Mouse (Mus musculus) embryonic facial prominence, embryonic 11.5 days (tissue): Measurements from ENCODE around the gene Abcf1. TPM values are rescaled to one million over a fixed set of nuclear protein-coding genes. Genes with fewer than 3 reads are reported as not detected.
A peak's percentile ranks its signal among the peaks of the same experiment; 100 is the strongest.

Experiments
- ATAC-seq: fragments of 200-750 bp; cut with Nextera tagmentation; replicated peaks from 2 replicates; pipeline ENCODE4 v1.8.0; 2017; ENCODE audit warnings: low read depth; ENCODE audit not compliant: insufficient number of reproducible peaks, low FRiP score, low TSS enrichment
- DNase-seq: peaks from one replicate; pipeline ENCODE4 v3.0.0-alpha.2; 2015; ENCODE audit warnings: low spot score
- H3K27ac ChIP-seq: fragments of 300-500 bp; sonication (generic); replicated peaks from 2 replicates; pipeline ENCODE4 v1.5.1; 2014; ENCODE audit warnings: mild to moderate bottlenecking, low read depth, low read length, control low read depth
- H3K27me3 ChIP-seq: fragments of 300-500 bp; sonication (generic); 2 replicates; pipeline ENCODE4 v1.6.1; 2014; ENCODE audit warnings: mild to moderate bottlenecking, low read length, moderate library complexity, mixed read lengths; ENCODE audit not compliant: control insufficient read depth, insufficient read depth
- H3K36me3 ChIP-seq: fragments of 300-500 bp; sonication (generic); replicated peaks from 2 replicates; pipeline ENCODE4 v1.6.1; 2014; ENCODE audit warnings: low read depth, mild to moderate bottlenecking, low read length, moderate library complexity, mixed read lengths; ENCODE audit not compliant: control insufficient read depth, insufficient read depth
- H3K4me1 ChIP-seq: fragments of 300-500 bp; sonication (generic); 2 replicates; pipeline ENCODE4 v1.6.1; 2014; ENCODE audit warnings: low read length, mixed read lengths; ENCODE audit not compliant: control insufficient read depth, insufficient read depth
- H3K4me2 ChIP-seq: fragments of 300-500 bp; sonication (generic); 2 replicates; pipeline ENCODE4 v1.6.1; 2014; ENCODE audit warnings: low read depth, mild to moderate bottlenecking, control low read depth, low read length, moderate library complexity
- H3K4me3 ChIP-seq: fragments of 300-500 bp; sonication (generic); 2 replicates; pipeline ENCODE4 v1.5.1; 2014; ENCODE audit warnings: low read depth, low read length, control low read depth
- H3K9ac ChIP-seq: fragments of 300-500 bp; sonication (generic); replicated peaks from 2 replicates; pipeline ENCODE4 v1.6.1; 2014; ENCODE audit warnings: mild to moderate bottlenecking, control low read depth, low read length
- H3K9me3 ChIP-seq: fragments of 300-500 bp; sonication (generic); replicated peaks from 2 replicates; pipeline ENCODE4 v1.6.1; 2016; ENCODE audit warnings: mild to moderate bottlenecking, low read length, inconsistent platforms, mixed read lengths; ENCODE audit not compliant: control insufficient read depth
- WGBS: fragments of 180-500 bp; shearing (Covaris S2); extraction: QIAGEN DNeasy Blood & Tissue Kit; methylation state at CpG from one replicate; pipeline ENCODE4 v1.1.7; 2014; 5-methylcytosine and 5-hydroxymethylcytosine counted together
- polyA plus RNA-seq: library from polyadenylated mRNA; unstranded; fragments of >200 nt; fragmentation: Nextera tagmentation; extraction: Ambion mirVana; gene quantifications from 2 replicates; pipeline ENCODE4 v1.2.1, GENCODE M21; 2014

Gene Abcf1
- polyA plus RNA-seq, 1 experiment from 2014 or later, result 112 TPM

DNA sequence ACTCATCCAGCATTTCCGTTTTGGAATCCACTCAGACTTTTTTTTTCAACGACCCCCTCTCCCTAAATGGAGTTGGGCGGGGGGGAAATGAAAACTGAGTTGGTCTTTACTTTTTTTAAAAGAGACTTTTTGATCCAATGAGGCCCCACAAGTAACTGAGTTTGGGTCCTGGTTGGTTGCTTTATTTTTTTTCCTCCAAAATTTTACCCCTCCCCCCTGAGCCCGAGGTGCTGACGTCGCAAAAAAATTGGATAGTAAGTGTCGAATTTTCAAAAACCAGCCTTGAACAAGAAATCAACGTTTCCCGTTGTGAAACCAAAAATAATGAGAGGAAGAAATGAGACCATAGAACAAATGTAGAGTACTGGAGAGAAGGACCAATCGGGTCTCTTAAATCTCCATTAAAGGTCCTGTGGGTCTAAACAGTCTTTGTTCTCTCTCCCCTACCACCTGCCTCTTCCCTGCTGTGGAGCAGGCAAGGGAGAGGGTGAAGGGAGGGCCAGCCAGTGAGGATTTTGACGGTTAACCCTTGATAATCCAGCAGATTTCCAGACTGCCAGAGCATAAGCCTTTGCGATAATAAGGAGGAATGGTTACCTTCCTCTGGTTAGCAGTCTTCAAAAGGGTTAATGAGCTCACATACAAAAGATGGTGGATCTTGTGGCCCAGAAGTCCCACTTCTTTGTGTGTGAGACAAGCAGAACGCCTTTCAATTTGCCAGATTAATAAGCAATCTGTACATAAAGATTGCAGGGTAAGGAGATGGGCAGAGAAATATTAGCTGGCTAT is 51.9 kb downstream of the Abcf1 start:
- H3K4me2 ChIP-seq, result peak overlapping the region; percentile 97
- H3K27ac ChIP-seq, result peak overlapping the region; percentile 95
- no peaks in the 10 kb centered on the region for H3K36me3 ChIP-seq
- no peaks in the 10 kb centered on the region; the same call in 1 of the 2 replicates for H3K4me1 ChIP-seq
- under 1% methylated on average over 13 of the region's 13 CpGs for WGBS
- ATAC-seq (no peak), DNase-seq (peak; percentile 76)
- H3K9me3 ChIP-seq, result no peaks in the 10 kb centered on the region
- peak overlapping the region; percentile 99 for H3K9ac ChIP-seq
- H3K4me3 ChIP-seq, result peak overlapping the region; percentile 72
- H3K27me3 ChIP-seq, result no peaks in the 10 kb centered on the region

DNA sequence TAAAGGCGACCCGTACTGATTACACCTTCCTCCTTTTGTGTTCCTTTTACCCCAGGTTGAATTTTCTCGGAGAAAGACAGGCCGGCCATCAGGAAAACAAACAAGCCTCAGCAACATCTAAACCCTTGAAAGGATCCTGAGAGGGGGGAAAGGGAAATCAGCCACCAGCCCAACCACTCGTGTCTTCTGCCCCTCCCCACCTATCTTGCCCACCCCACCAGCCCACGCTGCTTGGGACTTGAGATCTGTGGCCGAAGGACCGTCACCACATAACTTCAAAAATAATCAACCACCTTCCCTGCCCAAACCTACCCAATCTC is 52.5 kb downstream of the Abcf1 start:
- no peaks in the 10 kb centered on the region for H3K9me3 ChIP-seq
- H3K9ac ChIP-seq, result peak overlapping the region; percentile 99
- H3K36me3 ChIP-seq, result no peaks in the 10 kb centered on the region; the same call in 1 of the 2 replicates
- H3K4me1 ChIP-seq, result no peaks in the 10 kb centered on the region; the same call in 1 of the 2 replicates
- no peak for ATAC-seq
- H3K27ac ChIP-seq, result peak overlapping the region; percentile 95
- H3K4me3 ChIP-seq, result peak overlapping the region; percentile 72
- no peaks in the 10 kb centered on the region for H3K27me3 ChIP-seq
- H3K4me2 ChIP-seq, result peak overlapping the region; percentile 97
- 0% methylated on average over 8 of the region's 8 CpGs for WGBS
- no peak for DNase-seq

DNA sequence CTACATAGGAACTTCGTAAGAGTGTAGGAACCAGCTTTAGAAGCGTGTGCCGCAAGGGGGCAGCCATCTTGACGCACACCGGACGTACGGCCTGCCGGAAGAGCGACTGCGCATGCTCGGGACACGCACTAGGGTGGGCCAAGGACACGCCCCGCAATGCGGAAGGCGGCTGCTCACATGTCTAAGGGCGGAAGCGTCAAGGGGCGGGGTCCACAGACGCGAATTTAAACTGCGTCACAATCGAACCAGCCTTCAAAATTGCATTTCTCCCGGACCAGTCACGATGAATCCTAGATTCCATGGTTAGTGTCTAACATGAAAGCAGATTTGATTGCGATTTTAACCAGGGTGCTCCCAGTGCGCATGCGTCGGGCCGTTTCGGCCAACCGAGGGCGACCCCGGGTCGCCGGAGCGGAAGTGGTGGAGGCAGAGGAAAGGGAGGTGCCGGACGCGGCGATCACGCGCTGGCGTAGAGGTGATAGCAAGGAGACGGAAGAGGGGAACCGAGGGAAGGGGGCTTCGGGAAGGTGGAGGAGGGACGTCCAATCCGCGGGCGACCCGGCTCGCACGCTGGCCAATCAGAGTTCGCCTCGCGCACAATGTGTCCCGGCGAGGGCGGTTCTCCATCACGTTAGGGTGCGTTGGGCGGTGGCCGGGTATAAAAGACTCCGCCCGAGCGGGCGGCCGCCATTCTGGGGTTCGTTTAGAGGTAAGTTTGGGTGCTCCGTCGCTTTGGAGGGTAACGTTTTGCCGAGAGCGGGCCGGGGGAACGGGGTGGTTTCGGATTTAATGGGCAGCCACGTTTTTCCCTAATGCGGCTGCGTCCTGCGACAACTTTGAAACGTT is 53.0 kb downstream of the Abcf1 start, which contains the start of the genes Mrps18b and Ppp1r10:
Gene Mrps18b (minus strand): TSS at position 93 of the 846 bp plus-strand sequence.
Gene Ppp1r10 (plus strand): TSS at position 138 of the 846 bp plus-strand sequence.
- ATAC-seq (peak; percentile 93), DNase-seq (peak; percentile 99)
- WGBS, result under 1% methylated on average over 83 of the region's 83 CpGs
- H3K27ac ChIP-seq, result peak within 1 kb of the TSS; percentile 95
- peak within 1 kb of the TSS; percentile 99 for H3K9ac ChIP-seq
- H3K36me3 ChIP-seq, result no peaks in the 10 kb centered on the region; the same call in 1 of the 2 replicates
- H3K27me3 ChIP-seq, result no peaks in the 10 kb centered on the region
- H3K4me2 ChIP-seq, result peak within 1 kb of the TSS; percentile 97
- no peaks in the 10 kb centered on the region for H3K9me3 ChIP-seq
- H3K4me1 ChIP-seq, result no peaks in the 10 kb centered on the region; the same call in 1 of the 2 replicates
- peak within 1 kb of the TSS; percentile 72 for H3K4me3 ChIP-seq

DNA sequence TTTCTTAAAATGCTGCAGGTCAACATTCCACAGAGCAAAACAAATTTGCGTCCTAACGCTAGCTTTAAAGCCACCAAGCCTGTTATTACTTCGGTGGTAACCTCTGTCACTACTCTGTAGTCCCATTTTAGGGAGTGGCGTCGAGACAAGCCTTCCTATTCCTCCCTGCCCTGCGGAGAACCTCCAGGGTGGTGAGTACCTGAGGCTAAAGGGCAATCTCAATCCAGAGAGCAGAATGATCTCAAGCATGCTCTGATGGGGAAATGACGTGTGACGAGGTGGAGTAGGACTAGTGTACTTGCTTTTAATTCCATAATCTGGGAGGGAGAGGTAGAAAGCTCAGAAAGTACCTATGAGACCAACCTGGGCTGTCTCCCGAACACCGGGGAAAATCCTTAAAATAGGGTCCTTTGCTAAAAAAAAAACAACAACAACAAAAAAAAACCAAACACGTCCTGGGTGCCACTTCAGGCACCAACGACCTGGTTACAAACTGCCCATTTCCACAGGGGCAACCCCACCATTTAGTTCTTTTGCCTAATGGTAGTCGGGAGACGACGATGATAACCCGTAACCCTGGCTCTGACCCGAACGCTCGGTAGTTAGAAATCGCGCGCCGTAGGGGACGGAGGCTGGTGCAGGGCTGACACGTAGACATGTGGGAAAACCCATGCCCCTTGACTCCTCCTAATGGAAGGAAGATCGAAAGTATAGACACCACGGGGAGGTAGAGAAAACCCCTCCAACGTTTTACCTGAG is 53.8 kb downstream of the Abcf1 start:
- Histone ChIP-seq H3K4me1 (no peaks in the 10 kb centered on the region; the same call in 1 of the 2 replicates), H3K36me3 (no peaks in the 10 kb centered on the region; the same call in 1 of the 2 replicates), H3K9ac (peak overlapping the region; percentile 99), H3K4me3 (peak overlapping the region; percentile 72), H3K4me2 (peak overlapping the region; percentile 51), H3K27ac (peak overlapping the region; percentile 54; the same call in 1 of the 2 replicates), H3K27me3 (no peaks in the 10 kb centered on the region), H3K9me3 (no peaks in the 10 kb centered on the region)
- WGBS, result 3% methylated on average over 28 of the region's 28 CpGs
- DNase-seq (peak; percentile 9), ATAC-seq (peak; percentile 15; the same call in 1 of the 2 replicates)

- peak overlapping the region; percentile 72; the same call in 1 of the 2 replicates for H3K4me3 ChIP-seq
- no peaks in the 10 kb centered on the region; the same call in 1 of the 2 replicates for H3K4me1 ChIP-seq
- no peaks in the 10 kb centered on the region for H3K9me3 ChIP-seq
- no peak overlapping the region; the same call in 1 of the 2 replicates for H3K4me2 ChIP-seq
- H3K36me3 ChIP-seq, result no peaks in the 10 kb centered on the region; the same call in 1 of the 2 replicates
- DNase-seq, result no peak
- no peak overlapping the region for H3K27ac ChIP-seq
- 86% methylated on average over 6 of the region's 6 CpGs for WGBS
- no peaks in the 10 kb centered on the region for H3K27me3 ChIP-seq
- no peak for ATAC-seq
- H3K9ac ChIP-seq, result no peak overlapping the region
These were observed 54.6 kb downstream of the Abcf1 start for GRCm38 (mm10) chr17:35914975-35915374.

- peak within 1 kb of the TSS; percentile 75 for H3K4me3 ChIP-seq
- DNase-seq (peak; percentile 98), ATAC-seq (peak; percentile 76)
- no peaks in the 10 kb centered on the region; the same call in 1 of the 2 replicates for H3K4me1 ChIP-seq
- H3K9ac ChIP-seq, result peak within 1 kb of the TSS; percentile 82
- no peaks in the 10 kb centered on the region for H3K9me3 ChIP-seq
- WGBS, result 3% methylated on average over 25 of the region's 25 CpGs
- H3K27ac ChIP-seq, result peak within 1 kb of the TSS; percentile 47; the same call in 1 of the 2 replicates
- H3K4me2 ChIP-seq, result peak within 1 kb of the TSS; percentile 89
- no peaks in the 10 kb centered on the region; the same call in 1 of the 2 replicates for H3K36me3 ChIP-seq
- no peaks in the 10 kb centered on the region for H3K27me3 ChIP-seq
These were observed 59.6 kb downstream of the Abcf1 start, which contains the start of gene Atat1 for GRCm38 (mm10) chr17:35909919-35910369. Gene Atat1 (minus strand): TSS chr17:35910075.
